Mouse (Mus musculus) ovary, adult 10 weeks (tissue): Measurements from ENCODE around the gene Stx4a. TPM values are rescaled to one million over a fixed set of nuclear protein-coding genes. Genes with fewer than 3 reads are reported as not detected.

Source experiments
- polyA plus RNA-seq: library from polyadenylated mRNA; stranded (reverse); fragments of 350-450 nt; fragmentation: Illumina TruSeq; extraction: RNeasy Lipid Tissue Mini Kit (QIAGEN cat#74804); gene quantifications from one replicate; pipeline ENCODE4 v1.2.3, GENCODE M21; 2014

Gene Stx4a
- 12.8 TPM for polyA plus RNA-seq

GRCm38 (mm10) chr7:127824176-127824871 lies at the start of gene Stx4a, which contains the start of gene Stx1b:
TSS of gene Stx4a (plus strand) at chr7:127824294.
TSS of gene Stx1b (minus strand) at chr7:127824549.

GRCm38 (mm10) chr7:127776426-127776825 lies 47.7 kb upstream of the Stx4a start, which contains the start of gene Setd1a:
TSS of gene Setd1a (plus strand) at chr7:127776670.

GRCm38 (mm10) chr7:127785308-127785707 lies 38.8 kb upstream of the Stx4a start, which contains the start of gene Gm49388:
TSS of gene Gm49388 (plus strand) at chr7:127785608.

GRCm38 (mm10) chr7:127800435-127801009 lies 23.6 kb upstream of the Stx4a start, which contains the start of gene Hsd3b7:
TSS of gene Hsd3b7 (plus strand) at chr7:127800604.

GRCm38 (mm10) chr7:127876041-127876466 lies 52.0 kb downstream of the Stx4a start, which contains the start of gene Zfp646:
TSS of gene Zfp646 (plus strand) at chr7:127876221.

GRCm38 (mm10) chr7:127876467-127877348 lies 52.6 kb downstream of the Stx4a start, which contains the start of gene Zfp668:
TSS of gene Zfp668 (minus strand) at chr7:127876828.

GRCm38 (mm10) chr7:127890798-127891197 lies 66.7 kb downstream of the Stx4a start, which contains the start of gene Prss53:
TSS of gene Prss53 (minus strand) at chr7:127890970.

GRCm38 (mm10) chr7:127895442-127895841 lies 71.3 kb downstream of the Stx4a start, which contains the start of the genes Gm21974 and Vkorc1:
TSS of gene Gm21974 (minus strand) at chr7:127895454.
TSS of gene Vkorc1 (minus strand) at chr7:127895617.

Other genes with a start within 250 kb of the Stx4a start
- not detected for gene Ccdc189, start 235.7 kb upstream of the Stx4a start, polyA plus RNA-seq
- 2.9 TPM for gene Rnf40, start 235.5 kb upstream of the Stx4a start, polyA plus RNA-seq
- 11.5 TPM for gene Zfp629, start 208.5 kb upstream of the Stx4a start, polyA plus RNA-seq
- 6.5 TPM for gene Bcl7c, start 115.4 kb upstream of the Stx4a start, polyA plus RNA-seq
- 2.4 TPM for gene Ctf1, start 111.6 kb upstream of the Stx4a start, polyA plus RNA-seq
- gene Ctf2, start 92.1 kb upstream of the Stx4a start, polyA plus RNA-seq: not detected
- 0.66 TPM for gene Fbxl19, start 79.8 kb upstream of the Stx4a start, polyA plus RNA-seq
- gene Orai3, start 54.5 kb upstream of the Stx4a start, polyA plus RNA-seq: 2.7 TPM
- gene Setd1a, start 47.6 kb upstream of the Stx4a start, polyA plus RNA-seq: 6.6 TPM
- not detected for gene Gm49388, start 38.7 kb upstream of the Stx4a start, polyA plus RNA-seq
- gene Hsd3b7, start 23.7 kb upstream of the Stx4a start, polyA plus RNA-seq: 8.1 TPM
- gene Stx1b, start 255 bp downstream of the Stx4a start, polyA plus RNA-seq: 1.1 TPM
- 9.1 TPM for gene Zfp646, start 51.9 kb downstream of the Stx4a start, polyA plus RNA-seq
- gene Zfp668, start 52.5 kb downstream of the Stx4a start, polyA plus RNA-seq: 4.3 TPM
- gene Prss53, start 66.7 kb downstream of the Stx4a start, polyA plus RNA-seq: not detected
- not detected for gene Gm21974, start 71.2 kb downstream of the Stx4a start, polyA plus RNA-seq
- gene Vkorc1, start 71.3 kb downstream of the Stx4a start, polyA plus RNA-seq: 68.1 TPM
- gene Bckdk, start 79.8 kb downstream of the Stx4a start, polyA plus RNA-seq: 3.2 TPM
- gene Kat8, start 88.2 kb downstream of the Stx4a start, polyA plus RNA-seq: 7.5 TPM
- not detected for gene Prss8, start 105.8 kb downstream of the Stx4a start, polyA plus RNA-seq
- gene Prss36, start 122.4 kb downstream of the Stx4a start, polyA plus RNA-seq: not detected
- 903 TPM for gene Fus, start 143.2 kb downstream of the Stx4a start, polyA plus RNA-seq
- 5.3 TPM for gene Pycard, start 169.6 kb downstream of the Stx4a start, polyA plus RNA-seq
- gene Trim72, start 179.7 kb downstream of the Stx4a start, polyA plus RNA-seq: not detected
- gene Itgam, start 238.3 kb downstream of the Stx4a start, polyA plus RNA-seq: 5.8 TPM
- gene Gm49368, start 238.4 kb downstream of the Stx4a start, polyA plus RNA-seq: not detected